Mouse (Mus musculus) brain, embryonic 18.5 days (tissue): Measurements from ENCODE around the gene Aoc1.

Experiments
- DNase-seq: peaks from one replicate; pipeline ENCODE4 v3.0.0-alpha.2; 2012; ENCODE audit warnings: low read depth, low spot score

The Aoc1 gene

DNA sequence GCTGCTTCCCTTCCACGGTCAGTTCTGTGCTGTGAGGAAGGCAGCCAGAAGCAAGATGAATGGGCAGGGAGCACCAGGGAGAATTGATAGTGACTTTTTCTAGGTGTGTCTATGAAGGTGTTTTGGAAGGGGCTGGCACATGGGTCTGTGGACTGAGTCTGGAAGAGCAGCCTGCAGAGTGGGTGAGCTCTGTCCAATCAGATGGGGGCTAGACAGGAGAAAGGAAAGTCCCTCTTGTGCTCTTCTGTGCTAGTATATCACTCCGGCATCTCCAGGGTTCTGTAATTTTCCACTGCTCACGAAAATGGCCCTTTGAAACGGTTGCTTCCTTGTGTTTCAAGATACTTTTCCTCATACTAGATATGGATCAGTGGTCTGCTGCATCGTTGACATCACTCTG lies at the start of gene Aoc1:
Aoc1 (plus strand) TSS at position 301 of the 400 bp plus-strand sequence.
- no peak for DNase-seq

DNA sequence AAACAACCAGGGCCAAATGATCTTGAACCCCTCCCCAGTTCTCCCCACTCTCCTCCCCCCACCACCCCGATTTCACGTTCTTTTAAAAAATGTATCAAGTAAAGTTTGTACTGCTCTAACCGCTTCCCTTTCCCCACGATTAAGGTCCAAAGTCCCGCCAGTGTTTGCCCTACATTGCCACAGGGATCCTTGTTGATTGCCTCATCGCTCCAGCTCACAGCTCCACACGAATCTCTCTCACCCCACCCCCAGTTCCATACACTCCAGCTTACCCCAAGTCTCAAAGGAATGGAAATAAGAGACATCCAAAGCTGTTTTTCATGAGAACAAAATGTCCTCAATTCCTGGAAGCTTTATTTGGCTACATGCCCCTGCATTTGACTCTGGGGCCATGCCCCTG lies 47.7 kb upstream of the Aoc1 start:
- DNase-seq = no peak

DNA sequence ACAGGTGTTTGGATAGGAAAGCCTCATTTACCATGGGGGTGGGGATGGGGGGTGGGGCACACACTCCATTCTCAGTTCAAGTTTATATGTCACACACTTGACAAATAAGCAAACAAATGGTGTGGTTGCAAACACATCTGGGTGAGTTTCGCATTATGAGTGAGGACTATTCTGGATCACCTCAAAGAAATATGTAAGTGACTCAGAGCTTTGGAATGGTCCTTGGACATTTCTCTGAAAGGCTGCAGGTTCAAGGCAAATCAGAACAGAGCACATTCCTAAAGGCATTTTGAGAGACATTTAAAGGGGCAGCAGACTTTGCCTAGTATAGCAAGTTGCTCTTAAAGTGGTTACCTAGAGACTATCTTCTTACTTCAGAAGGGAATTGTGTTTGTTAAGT lies 43.7 kb upstream of the Aoc1 start:
- no peak for DNase-seq

DNA sequence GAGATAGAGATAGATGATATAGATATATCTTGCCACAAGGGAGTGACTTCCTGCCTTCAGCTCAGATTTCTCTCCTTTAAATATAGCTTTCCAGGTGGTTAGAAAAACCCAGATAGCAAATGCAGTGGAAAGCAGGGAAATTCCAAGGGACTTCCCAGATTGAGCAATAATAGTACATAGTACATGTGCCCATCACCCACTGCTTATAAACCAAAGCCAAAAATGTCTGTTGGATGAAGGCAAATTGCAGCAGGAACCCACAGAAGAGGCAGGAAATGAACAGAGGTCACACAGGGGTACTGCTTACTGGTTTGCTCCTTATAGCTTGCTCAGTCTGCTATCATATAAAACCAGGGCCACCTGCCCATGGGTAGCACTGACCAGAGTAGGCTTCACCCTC lies 43.0 kb upstream of the Aoc1 start:
- DNase-seq = no peak

DNA sequence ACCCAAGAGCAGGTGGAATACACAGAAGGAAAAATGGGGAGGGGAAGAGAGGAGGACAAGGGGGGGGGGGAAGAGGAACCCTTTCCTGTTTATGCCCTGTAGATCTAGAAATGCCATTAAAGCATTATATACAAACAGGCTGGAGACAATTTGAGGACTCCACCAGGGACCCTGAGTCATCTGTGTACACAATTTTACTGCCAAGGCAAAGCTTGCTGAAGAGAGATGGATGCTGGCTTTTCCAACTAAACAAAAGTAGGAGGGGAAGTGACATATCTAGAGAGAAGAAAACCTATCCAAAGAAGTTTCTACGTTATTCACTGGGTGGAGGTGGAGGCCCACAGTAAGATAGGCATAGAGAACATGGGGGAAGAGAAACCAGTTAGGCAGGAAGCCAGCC lies 42.5 kb upstream of the Aoc1 start:
- DNase-seq = no peak

DNA sequence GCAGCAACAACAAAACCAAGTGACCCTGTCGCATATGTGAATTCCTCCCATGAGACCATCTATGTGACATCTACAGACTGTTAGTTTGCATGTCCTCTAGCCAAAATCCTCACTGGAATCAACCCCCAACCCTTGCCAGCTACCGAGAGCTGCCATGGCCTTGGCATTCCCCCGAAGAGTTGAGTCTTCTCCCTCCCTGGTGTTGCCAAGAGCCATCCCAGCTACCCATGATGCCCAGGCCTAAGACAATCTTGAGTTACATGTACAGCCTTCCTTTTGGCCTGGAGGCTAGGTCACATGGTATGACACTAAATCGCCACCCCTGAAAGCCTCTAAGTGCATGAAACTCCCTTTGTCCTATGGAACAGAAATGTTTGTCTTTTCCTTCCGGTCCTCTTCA lies 41.6 kb upstream of the Aoc1 start:
- no peak for DNase-seq

DNA sequence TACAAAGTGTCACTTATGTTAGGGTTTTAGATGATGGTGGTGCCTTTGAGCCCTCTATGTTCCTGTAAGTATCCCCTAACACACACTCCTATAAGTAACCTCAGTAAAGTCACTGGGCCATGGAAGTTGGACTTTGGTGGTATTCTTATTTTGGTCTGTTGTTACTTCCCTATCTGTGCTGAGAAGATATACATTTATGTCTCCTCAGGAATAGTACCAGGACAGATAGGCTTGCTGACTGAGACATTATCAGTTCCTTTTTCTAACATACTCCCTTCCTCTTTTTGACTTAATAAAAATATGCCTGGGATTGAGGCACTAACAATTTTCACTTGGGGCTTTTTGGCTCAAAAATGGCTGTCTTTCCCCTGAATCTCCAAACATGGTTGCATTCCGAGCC lies 40.3 kb upstream of the Aoc1 start:
- no peak for DNase-seq

DNA sequence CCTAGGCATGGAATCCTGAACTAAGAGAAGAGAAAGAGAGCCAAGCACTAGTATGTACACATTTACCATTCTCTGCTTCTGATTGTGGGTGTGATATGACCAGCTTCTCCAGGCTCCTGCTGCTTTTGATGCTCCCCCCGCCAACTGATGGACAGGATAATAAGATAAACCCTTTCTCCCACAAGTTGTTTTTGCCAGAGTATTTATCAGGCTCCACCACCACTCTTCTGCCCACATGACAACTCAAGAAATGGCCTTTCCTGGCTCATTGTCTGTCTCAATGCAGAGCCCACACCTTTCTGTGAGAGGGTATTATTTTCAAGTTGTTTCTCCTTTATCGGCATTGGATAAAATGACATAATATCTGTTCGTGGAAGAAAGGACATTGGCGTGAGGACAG lies 39.2 kb upstream of the Aoc1 start:
- DNase-seq = no peak

DNA sequence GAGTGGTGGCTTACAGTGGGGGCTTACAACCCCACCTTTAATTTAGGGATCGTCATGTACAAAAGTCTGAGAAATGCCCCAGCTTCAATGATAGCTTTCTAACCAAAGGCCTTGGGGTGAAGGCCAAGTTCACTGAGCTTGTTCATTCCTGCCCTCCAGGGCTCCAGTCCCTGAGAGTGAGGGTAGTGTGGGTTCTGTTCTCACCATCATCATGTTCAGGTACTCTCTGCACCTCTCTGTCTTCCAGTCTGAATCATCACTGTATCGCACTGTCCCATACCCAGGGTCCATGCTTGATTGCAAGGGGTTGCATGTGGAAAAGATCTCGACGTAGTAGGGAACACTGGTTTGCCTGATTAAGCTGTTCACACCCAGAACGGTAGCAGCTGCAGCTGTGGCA lies 37.5 kb upstream of the Aoc1 start:
- no peak for DNase-seq

DNA sequence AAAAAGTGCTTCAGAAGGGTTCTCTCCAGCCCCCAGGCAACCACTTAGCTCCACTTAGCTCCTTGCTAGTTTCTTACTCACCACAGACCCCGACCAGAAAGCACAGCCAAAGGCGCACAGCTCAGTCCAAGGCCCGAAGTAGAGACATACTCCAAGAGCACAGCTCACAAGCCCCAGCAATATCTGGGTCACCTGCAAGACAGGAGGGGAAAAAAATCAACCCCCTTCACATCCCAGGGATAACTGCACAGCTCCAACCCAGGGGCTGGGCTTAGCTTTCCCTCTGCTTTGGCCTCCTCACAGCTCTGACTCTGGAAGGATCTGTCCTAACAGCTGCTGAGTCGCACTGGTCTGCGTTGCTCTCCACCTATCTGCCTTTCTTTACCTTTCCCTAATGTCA lies 36.5 kb upstream of the Aoc1 start:
- no peak for DNase-seq

DNA sequence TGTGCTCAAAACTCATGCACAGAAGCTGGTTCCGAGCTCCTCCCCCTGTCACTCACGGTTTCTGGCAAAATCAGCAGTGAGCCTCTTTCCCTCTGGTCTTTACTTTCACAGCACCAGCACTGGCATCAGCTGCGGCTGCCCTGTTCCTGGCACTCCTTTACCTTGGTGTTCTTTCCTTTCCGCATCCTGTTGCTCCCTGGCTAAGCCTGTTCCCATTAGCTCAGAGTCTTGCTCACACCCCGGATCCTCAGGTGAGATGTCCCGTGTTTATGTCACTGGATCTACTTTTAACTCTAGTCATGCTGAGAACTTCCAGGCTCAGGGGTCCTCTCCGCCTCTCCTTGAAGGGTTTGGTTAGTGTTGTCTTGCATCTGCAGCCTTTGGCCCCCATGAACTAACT lies 35.2 kb upstream of the Aoc1 start:
- no peak for DNase-seq

DNA sequence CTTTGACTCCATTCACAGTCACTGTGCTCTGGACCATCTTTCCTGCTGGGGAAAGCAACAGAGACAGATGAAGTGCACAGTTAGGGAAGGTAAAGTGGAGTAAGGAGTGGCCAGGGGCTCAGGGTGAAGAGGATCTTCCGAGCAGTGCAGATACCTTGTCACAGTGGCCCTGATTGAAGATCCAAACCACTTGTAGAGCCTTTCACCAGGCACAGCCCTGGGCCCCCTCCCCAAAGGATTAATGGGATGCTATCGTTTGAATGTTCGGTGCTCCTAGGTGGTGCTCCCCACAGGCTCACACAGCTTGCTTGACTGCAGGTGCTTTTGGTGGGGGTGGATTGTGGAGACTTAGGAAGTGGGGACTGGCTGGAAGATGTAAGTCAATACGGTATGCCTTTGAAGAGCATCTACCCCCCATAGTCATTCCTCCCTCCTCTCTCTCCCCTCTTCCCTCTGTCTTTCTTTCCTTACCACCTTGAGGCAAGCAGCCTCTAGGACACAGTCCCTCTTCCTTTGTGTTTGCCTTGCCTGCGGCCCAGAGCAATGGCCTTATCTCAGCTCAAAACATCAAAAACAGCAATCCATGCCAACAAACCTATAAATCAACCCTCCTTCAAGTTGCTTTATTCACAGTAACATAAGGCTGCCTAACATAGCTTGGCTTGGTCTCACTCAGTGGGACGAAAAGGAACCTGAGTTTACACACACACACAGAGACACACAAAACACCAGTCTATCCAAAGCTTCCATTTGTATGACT lies 34.2 kb upstream of the Aoc1 start:
- no peak for DNase-seq

DNA sequence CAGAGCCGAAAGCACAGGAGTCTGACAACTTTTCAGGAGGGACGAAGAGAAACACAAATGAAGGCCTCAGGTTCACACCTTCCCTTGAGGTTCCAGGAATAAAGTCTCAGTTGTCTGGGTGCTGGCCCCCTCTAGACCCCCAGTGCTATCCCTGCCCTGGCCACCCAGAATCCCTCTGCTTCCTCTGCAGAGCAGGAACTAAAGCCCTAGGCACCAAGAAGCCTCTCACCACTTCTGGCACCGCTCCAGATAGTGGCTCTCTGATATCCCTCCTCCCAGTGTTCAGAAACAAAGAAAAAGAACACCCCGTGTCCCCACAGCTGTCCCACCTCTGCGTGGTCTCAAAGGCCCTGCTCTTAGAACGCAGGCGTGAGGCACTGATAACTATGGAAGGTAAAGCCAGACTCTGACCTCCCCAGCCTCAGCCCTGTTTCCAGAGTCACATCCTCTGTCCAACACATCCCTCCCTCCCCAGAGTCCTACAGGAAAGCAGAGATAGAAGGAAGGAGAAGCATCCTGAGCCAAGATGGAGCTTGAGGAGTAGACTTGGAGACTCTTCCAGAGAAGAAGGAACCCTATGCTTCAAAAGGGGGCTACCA lies 32.2 kb upstream of the Aoc1 start, which contains the start of gene Tmem176a:
Tmem176a (plus strand) TSS at position 549 of the 599 bp plus-strand sequence.
- DNase-seq = peak; percentile 16

DNA sequence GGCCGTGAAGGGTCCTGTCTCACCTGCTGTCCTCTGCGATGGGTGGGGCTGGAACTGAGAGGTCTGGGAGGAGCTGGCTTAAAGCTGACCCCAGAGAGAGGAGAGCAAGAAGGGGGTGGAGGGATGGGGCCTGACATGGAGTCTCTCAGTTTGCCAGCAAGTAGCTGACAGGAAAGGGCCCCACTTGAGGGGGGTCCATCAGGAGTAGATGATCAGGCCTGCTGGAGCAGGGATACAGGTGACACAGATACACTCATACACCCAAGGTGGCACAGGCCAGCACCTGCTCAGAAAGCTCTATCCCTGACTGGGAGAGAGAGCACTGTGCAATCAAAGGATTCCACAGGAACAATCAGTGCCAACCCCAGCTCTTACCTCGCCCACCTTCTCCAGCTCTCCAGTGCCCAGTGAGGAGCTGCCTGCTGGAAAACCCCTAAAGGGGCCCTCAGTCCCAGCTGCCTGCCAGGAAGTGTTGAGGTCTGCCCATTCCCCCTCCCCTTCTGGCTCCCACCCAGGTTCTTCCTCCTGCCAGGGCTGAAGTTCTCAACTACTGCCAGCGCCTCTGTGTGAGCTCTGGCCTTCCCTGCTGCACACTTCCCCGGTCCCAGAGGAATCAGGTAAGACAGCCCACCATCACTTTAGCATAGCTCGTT lies 31.6 kb upstream of the Aoc1 start, which contains the start of gene Tmem176b:
Tmem176b (minus strand) TSS at position 524 of the 653 bp plus-strand sequence.
- peak; percentile 81 for DNase-seq

DNA sequence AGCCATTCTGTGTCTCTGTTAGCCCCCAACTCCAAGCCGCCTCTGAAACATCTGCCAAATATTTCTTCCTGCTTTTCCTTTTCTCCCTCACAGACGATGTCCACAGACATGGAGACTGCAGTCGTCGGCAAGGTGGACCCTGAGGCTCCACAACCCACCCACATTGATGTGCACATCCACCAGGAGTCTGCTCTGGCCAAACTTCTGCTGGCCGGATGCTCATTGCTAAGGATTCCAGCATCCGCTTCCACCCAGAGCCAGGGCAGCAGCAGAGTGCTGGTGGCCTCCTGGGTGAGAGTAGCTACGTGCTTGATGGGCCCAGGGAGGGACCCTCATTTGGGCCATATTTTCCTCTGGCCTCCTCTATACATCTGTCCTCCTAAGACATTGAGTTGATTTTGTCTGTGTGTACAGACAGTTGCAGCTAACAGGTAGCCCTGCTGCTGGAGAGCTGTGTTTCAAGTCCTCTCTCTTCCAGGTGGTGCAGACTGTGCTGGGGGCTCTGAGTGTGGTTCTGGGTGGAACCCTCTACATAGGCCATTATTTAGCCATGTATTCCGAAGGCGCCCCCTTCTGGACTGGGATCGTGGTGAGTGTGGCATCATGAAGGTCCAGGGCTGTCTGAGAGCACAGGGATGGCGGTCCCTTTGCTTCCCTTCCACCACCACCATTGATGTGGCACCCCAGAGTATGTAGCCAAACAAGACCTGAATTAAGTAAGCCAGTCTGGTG lies 30.4 kb upstream of the Aoc1 start:
- DNase-seq = no peak

DNA sequence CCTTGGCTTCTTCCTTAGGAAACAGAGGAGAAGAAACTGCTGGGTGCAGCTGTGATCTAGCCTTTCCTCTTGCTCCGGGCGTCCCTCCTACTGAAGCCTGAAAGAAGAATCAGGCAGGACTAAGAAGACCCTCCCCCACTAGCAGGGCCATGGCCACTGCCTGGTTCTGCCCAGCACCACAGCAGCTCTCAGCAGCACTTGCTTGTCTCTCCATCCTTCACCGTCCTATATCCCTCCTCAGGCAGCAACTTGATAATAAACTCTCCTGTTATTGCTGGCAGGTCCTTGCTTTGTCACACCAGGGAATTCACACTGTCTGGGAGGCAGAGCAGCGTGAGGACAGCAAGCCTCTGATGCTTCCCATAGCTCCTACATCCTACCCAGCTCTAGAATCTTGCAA lies 27.6 kb upstream of the Aoc1 start:
- no peak for DNase-seq

DNA sequence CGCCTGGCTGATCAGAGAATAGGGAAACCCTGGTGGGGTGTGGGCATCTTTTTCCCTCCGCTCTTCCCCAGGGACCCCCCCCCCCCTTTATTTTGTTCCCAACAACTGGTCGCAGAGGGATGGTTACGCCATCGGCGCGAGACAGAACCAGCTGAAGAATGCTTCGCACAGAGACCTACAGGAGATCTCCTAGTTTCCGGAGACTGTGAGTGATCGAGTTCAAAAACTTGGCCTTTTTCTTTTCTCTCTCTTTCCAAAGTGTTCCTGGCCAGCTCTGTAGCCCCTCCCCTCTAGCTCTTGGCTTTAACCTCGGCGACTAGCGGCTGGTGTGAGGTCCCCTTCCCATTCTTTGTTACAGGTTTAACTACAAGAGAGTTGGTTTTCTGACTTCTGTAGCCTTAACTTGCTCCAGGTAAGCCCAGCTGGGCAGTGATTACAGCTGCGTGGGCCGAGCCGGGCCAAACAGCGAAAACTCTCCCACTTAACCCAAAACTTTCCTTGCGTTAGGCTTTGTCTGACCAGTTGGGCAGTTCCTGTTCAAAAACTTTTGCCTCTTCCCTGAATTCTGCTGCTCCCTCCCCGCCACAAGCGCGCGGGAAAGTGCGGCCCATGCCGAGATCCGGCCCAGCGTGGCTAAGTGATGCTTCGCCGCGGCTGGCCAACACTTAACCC lies 20.7 kb upstream of the Aoc1 start:
- no peak for DNase-seq

DNA sequence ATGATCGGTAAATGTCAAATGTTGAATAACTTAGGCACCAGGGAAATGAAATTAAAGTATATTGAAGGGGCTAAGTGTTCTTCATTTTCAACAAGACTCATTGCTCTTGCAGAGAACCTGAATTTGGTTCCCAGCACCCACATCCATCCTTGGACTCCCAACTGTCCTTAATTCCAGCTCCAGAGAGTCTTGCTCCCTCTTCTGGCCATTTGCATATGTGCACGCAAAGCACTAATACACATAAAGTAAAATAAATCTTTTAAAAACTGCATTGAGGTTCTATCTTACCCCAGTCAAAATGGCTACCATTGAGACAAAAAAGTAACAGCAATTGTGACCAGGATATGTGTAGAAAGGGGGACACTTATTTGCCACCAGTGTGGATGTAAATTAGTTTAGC lies 18.5 kb upstream of the Aoc1 start:
- DNase-seq = no peak

DNA sequence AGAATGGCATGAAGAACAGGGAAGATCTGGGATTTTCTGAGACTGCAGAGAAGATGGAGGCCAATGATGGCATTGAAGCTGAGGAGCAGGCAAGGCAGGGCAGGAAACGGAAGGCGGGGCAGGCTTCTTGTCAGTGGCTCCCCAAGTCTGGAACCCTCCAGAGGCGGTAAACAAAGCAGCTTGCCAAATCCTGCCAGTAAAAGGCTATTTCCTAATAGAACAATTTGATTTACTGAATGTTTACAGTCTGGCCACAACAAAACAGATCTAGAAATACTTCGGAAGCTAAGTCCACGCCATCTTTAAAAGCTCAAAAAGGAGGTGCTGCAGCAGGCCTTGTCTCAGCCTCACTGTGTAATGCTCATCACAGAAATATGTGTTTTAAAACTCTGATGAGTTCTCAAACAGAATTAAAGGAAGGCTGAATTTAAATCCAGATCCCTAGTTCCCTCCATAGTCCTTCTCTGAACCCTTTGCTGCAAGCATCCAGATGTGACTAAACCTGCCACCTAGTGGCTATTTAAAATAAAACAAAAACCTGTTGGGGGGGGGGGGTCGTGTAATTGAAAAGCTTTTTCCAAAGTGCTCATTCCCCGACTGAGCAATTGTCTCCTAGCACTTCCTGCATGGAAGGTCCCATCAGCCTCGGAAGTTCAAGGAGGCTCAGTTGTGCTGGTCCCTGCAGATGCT lies 14.9 kb upstream of the Aoc1 start:
- DNase-seq = no peak

DNA sequence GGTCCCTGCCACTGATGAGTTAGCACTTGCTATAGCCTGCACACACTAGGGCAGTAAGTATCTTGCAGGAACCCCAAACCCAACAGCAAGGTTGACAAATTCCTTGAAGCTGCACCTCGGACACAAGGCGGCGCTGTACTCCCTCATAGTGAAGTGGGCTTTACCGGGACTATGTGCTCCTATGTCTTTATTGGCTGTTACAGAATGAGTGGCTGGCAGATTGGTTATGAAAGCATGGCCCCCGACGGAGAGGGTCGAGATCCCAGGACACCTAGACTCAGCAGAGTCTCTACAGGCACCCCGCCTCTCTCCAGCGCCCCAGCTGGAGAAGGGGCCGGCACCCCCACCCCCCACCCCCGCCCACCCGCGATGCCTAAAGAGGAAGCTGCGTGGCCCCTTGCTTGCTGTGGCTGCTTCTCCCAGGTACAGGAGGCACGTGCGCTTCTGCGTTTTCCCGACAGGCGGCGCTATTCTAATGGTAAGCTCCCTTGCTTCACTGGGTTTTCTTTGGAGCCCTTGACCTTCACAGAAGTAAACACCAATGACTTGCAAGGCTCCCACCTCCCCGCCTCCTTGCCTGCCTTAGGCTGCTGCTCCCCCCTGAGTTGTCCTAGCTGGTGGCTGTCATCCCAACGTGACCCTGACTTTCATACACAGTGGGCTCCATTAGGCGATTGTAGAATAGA lies 12.4 kb upstream of the Aoc1 start:
- DNase-seq = no peak

DNA sequence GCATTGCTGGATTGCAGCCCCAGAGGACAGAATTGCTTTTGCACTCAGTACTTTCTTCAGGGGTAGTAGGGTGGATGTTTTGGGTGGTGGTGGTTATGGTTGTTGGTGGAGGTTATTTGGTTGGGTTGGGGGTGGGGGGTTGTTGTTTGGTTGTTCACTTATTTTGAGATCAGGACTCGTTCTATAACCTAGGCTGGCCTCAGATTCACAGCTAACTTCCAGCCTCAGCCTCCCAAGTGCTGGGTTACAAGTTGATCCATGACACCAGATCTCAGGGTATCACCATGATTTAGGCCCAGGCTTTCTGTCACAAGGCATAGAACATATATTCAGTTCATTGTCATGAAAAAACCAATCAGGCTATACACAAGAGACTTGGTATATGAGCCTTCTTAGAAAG lies 11.8 kb upstream of the Aoc1 start:
- DNase-seq = no peak
